Mouse (Mus musculus) stomach, embryonic 15.5 days (tissue): ENCODE data around the gene Cntn4. TPM values are rescaled to one million over a fixed set of nuclear protein-coding genes. Genes with fewer than 3 reads are reported as not detected.

Experiments used
- ATAC-seq: fragments of 200-750 bp; cut with Nextera tagmentation; 2 replicates; pipeline ENCODE4 v1.8.0; 2017; ENCODE audit warnings: low read depth, moderate number of reproducible peaks, moderate TSS enrichment; ENCODE audit not compliant: insufficient read depth, low FRiP score
- H3K27ac ChIP-seq: fragments of 300-500 bp; sonication (generic); 2 replicates; pipeline ENCODE4 v1.5.1; 2015; ENCODE audit warnings: mild to moderate bottlenecking, inconsistent platforms
- H3K27me3 ChIP-seq: fragments of 300-500 bp; sonication (generic); replicated peaks from 2 replicates; pipeline ENCODE4 v1.6.1; 2015; ENCODE audit warnings: inconsistent platforms
- H3K36me3 ChIP-seq: fragments of 300-500 bp; sonication (generic); 2 replicates; pipeline ENCODE4 v1.6.1; 2015; ENCODE audit warnings: inconsistent platforms
- H3K4me1 ChIP-seq: fragments of 300-500 bp; sonication (generic); 2 replicates; pipeline ENCODE4 v1.6.1; 2015; ENCODE audit warnings: inconsistent platforms
- H3K4me2 ChIP-seq: fragments of 300-500 bp; sonication (generic); 2 replicates; pipeline ENCODE4 v1.6.1; 2015; ENCODE audit warnings: mild to moderate bottlenecking, inconsistent platforms
- H3K4me3 ChIP-seq: fragments of 300-500 bp; sonication (generic); replicated peaks from 2 replicates; pipeline ENCODE4 v1.5.1; 2015; ENCODE audit warnings: inconsistent platforms
- H3K9ac ChIP-seq: fragments of 300-500 bp; sonication (generic); 2 replicates; pipeline ENCODE4 v1.6.1; 2015; ENCODE audit warnings: inconsistent platforms
- H3K9me3 ChIP-seq: fragments of 300-500 bp; sonication (generic); 2 replicates; pipeline ENCODE4 v1.6.1; 2016; ENCODE audit warnings: inconsistent platforms
- WGBS: fragments of 180-500 bp; shearing (Covaris S2); methylation state at CpG from one replicate; pipeline ENCODE4 v1.1.7; 2015; 5-methylcytosine and 5-hydroxymethylcytosine counted together
- polyA plus RNA-seq: library from polyadenylated mRNA; unstranded; fragments of >200 nt; fragmentation: Nextera tagmentation; extraction: Ambion mirVana; gene quantifications from 2 replicates; pipeline ENCODE4 v1.2.1, GENCODE M21; 2015

Cntn4 gene
- polyA plus RNA-seq, 1 experiment from 2014 or later: 2.3 TPM

GRCm38 (mm10) chr6:106265487-106265886 lies 588.0 kb downstream of the Cntn4 start:
- no peak overlapping the region for H3K4me3 ChIP-seq
- no peak for ATAC-seq
- H3K27ac ChIP-seq: no peak overlapping the region
- no peak overlapping the region for H3K9ac ChIP-seq
- no peaks in the 10 kb centered on the region for H3K27me3 ChIP-seq
- no peaks in the 10 kb centered on the region for H3K9me3 ChIP-seq
- WGBS: 74% methylated on average over 3 of the region's 3 CpGs
- no peaks in the 10 kb centered on the region for H3K4me1 ChIP-seq
- H3K4me2 ChIP-seq: no peak overlapping the region
- no peaks in the 10 kb centered on the region for H3K36me3 ChIP-seq

GRCm38 (mm10) chr6:106266304-106266703 lies 588.8 kb downstream of the Cntn4 start:
- Histone ChIP-seq H3K9ac (no peak overlapping the region), H3K27ac (no peak overlapping the region), H3K27me3 (no peaks in the 10 kb centered on the region), H3K36me3 (no peaks in the 10 kb centered on the region), H3K4me3 (no peak overlapping the region), H3K4me2 (no peak overlapping the region), H3K9me3 (no peaks in the 10 kb centered on the region), H3K4me1 (no peaks in the 10 kb centered on the region)
- ATAC-seq: no peak
- 75% methylated on average over 2 of the region's 2 CpGs for WGBS

DNA sequence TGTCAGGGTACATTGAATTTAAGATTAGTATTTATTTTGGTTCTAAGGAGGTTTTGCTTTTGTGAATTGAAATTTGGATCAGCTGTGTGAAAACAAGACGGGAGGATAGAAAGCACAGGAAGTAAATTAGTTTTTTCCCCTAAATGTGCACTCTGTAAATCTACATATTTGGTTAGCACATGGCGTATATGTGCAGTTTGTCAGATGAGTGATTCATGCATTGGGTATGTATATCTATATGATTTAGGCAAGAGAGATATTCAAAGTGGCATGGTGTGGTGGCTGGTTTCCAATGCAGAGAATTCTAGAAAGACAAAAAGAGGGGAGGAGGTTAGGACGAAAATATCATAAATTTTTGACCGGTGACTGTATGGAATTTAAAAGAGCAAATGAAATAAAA lies 591.3 kb downstream of the Cntn4 start:
- no peak overlapping the region for H3K4me2 ChIP-seq
- H3K9ac ChIP-seq: no peak overlapping the region
- H3K36me3 ChIP-seq: no peaks in the 10 kb centered on the region
- H3K4me3 ChIP-seq: no peak overlapping the region
- no peak overlapping the region for H3K27ac ChIP-seq
- H3K4me1 ChIP-seq: no peaks in the 10 kb centered on the region
- 58% methylated on average over 4 of the region's 4 CpGs for WGBS
- ATAC-seq: no peak
- no peaks in the 10 kb centered on the region for H3K9me3 ChIP-seq
- no peaks in the 10 kb centered on the region for H3K27me3 ChIP-seq

GRCm38 (mm10) chr6:106277139-106277538 lies 599.7 kb downstream of the Cntn4 start:
- Histone ChIP-seq H3K27me3 (no peaks in the 10 kb centered on the region), H3K4me1 (no peaks in the 10 kb centered on the region), H3K9ac (no peak overlapping the region), H3K4me2 (no peak overlapping the region), H3K27ac (no peak overlapping the region), H3K9me3 (no peaks in the 10 kb centered on the region), H3K4me3 (no peak overlapping the region), H3K36me3 (no peaks in the 10 kb centered on the region)
- 70% methylated on average over 2 of the region's 2 CpGs for WGBS
- ATAC-seq: no peak

- no peak for ATAC-seq
- Histone ChIP-seq H3K9ac (no peak overlapping the region), H3K4me3 (no peak overlapping the region), H3K36me3 (no peaks in the 10 kb centered on the region), H3K27me3 (no peaks in the 10 kb centered on the region), H3K4me1 (no peaks in the 10 kb centered on the region), H3K4me2 (no peak overlapping the region), H3K27ac (no peak overlapping the region), H3K9me3 (no peaks in the 10 kb centered on the region)
- WGBS: 87% methylated on average over 6 of the region's 6 CpGs
These were observed 604.2 kb downstream of the Cntn4 start for GRCm38 (mm10) chr6:106281621-106282020.

DNA sequence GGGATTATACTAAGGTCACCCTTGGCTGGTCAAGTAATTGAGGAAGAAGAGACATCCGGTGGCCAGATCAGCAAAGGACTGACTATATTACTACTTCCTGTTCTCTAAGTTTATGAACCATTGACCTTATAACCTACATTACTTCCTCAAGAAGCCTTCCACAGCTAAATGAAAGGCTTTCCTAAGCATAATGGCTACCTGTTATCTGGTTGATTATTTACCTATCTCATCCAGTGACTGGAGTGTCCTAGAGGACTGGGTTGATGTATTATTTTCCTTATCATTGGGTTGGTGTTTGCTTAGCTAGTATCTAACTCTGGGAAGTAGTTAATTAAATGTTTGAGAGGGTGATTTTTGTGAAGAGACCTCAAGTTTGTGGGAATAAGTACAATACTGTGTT lies 606.4 kb downstream of the Cntn4 start:
- H3K36me3 ChIP-seq: no peaks in the 10 kb centered on the region
- no peak overlapping the region for H3K27ac ChIP-seq
- no peak overlapping the region for H3K9ac ChIP-seq
- no peaks in the 10 kb centered on the region for H3K27me3 ChIP-seq
- no peaks in the 10 kb centered on the region for H3K9me3 ChIP-seq
- H3K4me1 ChIP-seq: no peaks in the 10 kb centered on the region
- H3K4me3 ChIP-seq: no peak overlapping the region
- no peak overlapping the region for H3K4me2 ChIP-seq
- 24% methylated on average over 1 of the region's 1 CpGs for WGBS
- no peak for ATAC-seq

- no peak for ATAC-seq
- H3K4me2 ChIP-seq: no peak overlapping the region
- no peaks in the 10 kb centered on the region for H3K9me3 ChIP-seq
These were observed 622.0 kb downstream of the Cntn4 start for GRCm38 (mm10) chr6:106299451-106299850.

GRCm38 (mm10) chr6:106300179-106300578 lies 622.7 kb downstream of the Cntn4 start:
- no peak overlapping the region for H3K9ac ChIP-seq
- H3K27me3 ChIP-seq: no peaks in the 10 kb centered on the region
- no peaks in the 10 kb centered on the region for H3K36me3 ChIP-seq
- no peak for ATAC-seq
- H3K4me1 ChIP-seq: no peaks in the 10 kb centered on the region
- WGBS: 70% methylated on average over 3 of the region's 3 CpGs
- H3K9me3 ChIP-seq: no peaks in the 10 kb centered on the region
- H3K4me3 ChIP-seq: no peak overlapping the region
- H3K4me2 ChIP-seq: no peak overlapping the region
- no peak overlapping the region for H3K27ac ChIP-seq

More at GRCm38 (mm10) chr6:106299451-106299850, 622.0 kb downstream of the Cntn4 start:
- Histone ChIP-seq H3K4me3 (no peak overlapping the region), H3K4me1 (no peaks in the 10 kb centered on the region), H3K36me3 (no peaks in the 10 kb centered on the region), H3K9ac (no peak overlapping the region), H3K27ac (no peak overlapping the region), H3K27me3 (no peaks in the 10 kb centered on the region)
- 71% methylated on average over 1 of the region's 1 CpGs for WGBS

- ATAC-seq: no peak
- no peaks in the 10 kb centered on the region for H3K4me1 ChIP-seq
- no peaks in the 10 kb centered on the region for H3K36me3 ChIP-seq
- 60% methylated on average over 4 of the region's 4 CpGs for WGBS
- no peak overlapping the region for H3K27ac ChIP-seq
- H3K4me2 ChIP-seq: no peak overlapping the region
- no peak overlapping the region for H3K9ac ChIP-seq
- no peaks in the 10 kb centered on the region for H3K27me3 ChIP-seq
- no peaks in the 10 kb centered on the region for H3K9me3 ChIP-seq
- H3K4me3 ChIP-seq: no peak overlapping the region
These were observed 625.0 kb downstream of the Cntn4 start for GRCm38 (mm10) chr6:106302435-106302834.

- no peak for ATAC-seq
- no peaks in the 10 kb centered on the region for H3K4me1 ChIP-seq
- no peak overlapping the region for H3K9ac ChIP-seq
- no peaks in the 10 kb centered on the region for H3K36me3 ChIP-seq
- WGBS: 54% methylated on average over 1 of the region's 1 CpGs
- no peak overlapping the region for H3K27ac ChIP-seq
- no peaks in the 10 kb centered on the region for H3K9me3 ChIP-seq
- H3K4me2 ChIP-seq: no peak overlapping the region
- no peak overlapping the region for H3K4me3 ChIP-seq
- no peaks in the 10 kb centered on the region for H3K27me3 ChIP-seq
These were observed 651.5 kb downstream of the Cntn4 start for GRCm38 (mm10) chr6:106328987-106329386.

DNA sequence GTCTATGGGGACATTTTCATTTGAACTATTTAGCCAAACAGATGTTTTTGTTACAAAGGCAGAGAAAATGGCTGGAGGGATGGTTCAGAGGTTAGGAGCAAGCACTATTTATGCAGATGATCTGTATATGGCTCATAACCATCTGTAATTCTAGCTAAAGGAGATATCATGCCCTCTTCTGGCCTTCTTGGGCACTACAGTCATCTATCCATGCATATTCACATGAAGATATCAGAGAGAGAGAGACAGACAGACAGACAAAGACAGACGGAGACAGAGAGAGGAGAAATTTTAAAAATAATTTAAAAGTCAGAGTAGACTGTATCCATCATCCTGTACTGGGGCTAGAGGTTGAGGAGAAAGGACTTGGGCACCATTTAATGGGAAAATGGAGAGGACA lies 652.2 kb downstream of the Cntn4 start:
- Histone ChIP-seq H3K9ac (no peak overlapping the region), H3K27me3 (no peaks in the 10 kb centered on the region), H3K4me2 (no peak overlapping the region), H3K4me1 (no peaks in the 10 kb centered on the region), H3K4me3 (no peak overlapping the region), H3K27ac (no peak overlapping the region), H3K9me3 (no peaks in the 10 kb centered on the region), H3K36me3 (no peaks in the 10 kb centered on the region)
- WGBS: 70% methylated on average over 1 of the region's 1 CpGs
- ATAC-seq: no peak

DNA sequence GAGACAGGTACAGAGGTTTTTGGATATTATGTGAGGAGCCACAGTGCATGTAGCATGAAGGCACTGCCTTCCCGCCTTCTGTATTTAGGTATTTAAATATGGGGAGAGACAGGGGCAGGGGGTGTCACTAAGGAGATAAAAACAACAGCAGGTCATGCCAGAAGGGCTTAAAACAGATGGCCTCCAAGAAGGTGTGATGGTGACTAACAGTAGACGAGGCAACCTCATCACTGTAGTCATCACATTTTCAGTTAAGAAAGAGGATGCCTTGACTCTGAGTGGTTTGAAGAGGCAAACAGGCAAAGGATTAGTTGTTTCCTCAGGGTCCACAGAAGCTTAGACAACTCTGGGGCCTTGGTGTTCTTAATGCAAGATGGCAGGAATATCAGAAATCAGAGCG lies 655.0 kb downstream of the Cntn4 start:
- Histone ChIP-seq H3K4me3 (no peak overlapping the region), H3K27ac (no peak overlapping the region), H3K9me3 (no peaks in the 10 kb centered on the region), H3K9ac (no peak overlapping the region), H3K36me3 (no peaks in the 10 kb centered on the region), H3K4me1 (no peaks in the 10 kb centered on the region), H3K27me3 (no peaks in the 10 kb centered on the region), H3K4me2 (no peak overlapping the region)
- 91% methylated on average over 3 of the region's 3 CpGs for WGBS
- no peak for ATAC-seq

- ATAC-seq: no peak
- Histone ChIP-seq H3K4me2 (no peak overlapping the region), H3K36me3 (no peaks in the 10 kb centered on the region), H3K27ac (no peak overlapping the region), H3K4me3 (no peak overlapping the region), H3K9me3 (no peaks in the 10 kb centered on the region), H3K4me1 (no peaks in the 10 kb centered on the region), H3K9ac (no peak overlapping the region), H3K27me3 (no peaks in the 10 kb centered on the region)
- 78% methylated on average over 1 of the region's 1 CpGs for WGBS
These were observed 655.5 kb downstream of the Cntn4 start for GRCm38 (mm10) chr6:106332933-106333332.
